Mouse (Mus musculus) regulatory T cell (primary cell): Measurements from ENCODE around the gene Celsr1.

Experiments
- in situ Hi-C: fragments of 300-600 bp; cut with MboI, MseI; formaldehyde crosslinking; loops from one replicate; pipeline ENCODE4 v1.15.1; 2025; ENCODE audit warnings: high pct_unique_total_duplicates

Gene Celsr1

DNA sequence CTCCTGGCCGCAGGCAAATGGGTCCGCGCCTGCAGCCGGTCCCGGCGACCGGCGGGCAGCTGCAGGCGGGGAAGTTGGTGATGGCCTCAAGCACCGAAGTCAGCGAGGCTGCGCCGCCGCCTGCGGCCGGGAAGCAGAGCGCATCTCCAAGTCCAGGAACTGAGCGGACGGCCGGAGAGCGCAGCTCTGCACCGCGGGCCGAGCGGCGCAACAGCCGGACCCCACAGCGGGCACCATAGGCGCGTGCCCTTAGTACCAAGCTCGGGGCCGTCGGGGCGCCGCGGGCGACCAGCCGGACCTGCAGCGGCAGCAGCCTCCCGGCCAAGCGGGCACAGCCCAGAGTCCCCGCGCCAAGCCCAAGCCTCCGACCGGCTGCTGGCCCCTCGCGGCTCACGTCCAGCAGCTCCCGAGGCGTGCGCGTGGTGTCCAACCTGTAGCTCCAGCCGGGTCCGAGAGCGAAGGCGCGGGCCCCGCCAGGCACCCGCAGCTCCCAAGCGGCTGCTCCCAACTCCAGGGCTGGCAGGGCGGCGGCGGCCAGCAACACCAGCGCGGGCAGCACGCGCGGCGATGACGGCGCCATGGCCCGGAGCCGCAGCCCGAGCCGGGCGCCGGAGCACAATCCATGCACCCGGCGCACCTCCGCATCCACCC lies at the start of gene Celsr1:
TSS of gene Celsr1 (minus strand) at position 587 of the 651 bp plus-strand sequence.
- in situ Hi-C loops = no loop called here

DNA sequence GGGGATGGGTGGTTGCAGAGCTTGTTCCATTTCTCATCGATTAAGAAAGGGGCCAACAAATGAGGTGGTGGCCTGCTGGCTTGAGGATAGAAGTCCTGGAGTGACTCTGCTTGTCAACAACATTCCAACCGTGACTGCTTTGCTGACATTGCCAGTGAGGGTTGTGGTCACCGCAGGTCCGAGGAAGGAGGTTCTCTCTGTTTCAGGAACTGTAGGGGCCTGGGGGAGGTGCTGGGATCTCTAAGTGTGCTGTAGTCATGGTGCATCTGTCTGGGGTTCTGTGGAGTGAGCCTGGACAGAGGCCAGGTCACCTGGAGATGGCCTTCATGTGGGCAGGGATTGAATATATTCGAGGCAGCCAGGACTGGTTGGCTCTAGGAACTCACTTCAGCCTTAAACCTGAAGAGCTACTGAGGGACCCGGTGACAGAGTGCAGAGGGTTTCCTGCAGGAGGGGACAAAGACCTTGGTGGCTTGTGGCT lies 49.7 kb upstream of the Celsr1 start:
- in situ Hi-C loops = no loop called here

DNA sequence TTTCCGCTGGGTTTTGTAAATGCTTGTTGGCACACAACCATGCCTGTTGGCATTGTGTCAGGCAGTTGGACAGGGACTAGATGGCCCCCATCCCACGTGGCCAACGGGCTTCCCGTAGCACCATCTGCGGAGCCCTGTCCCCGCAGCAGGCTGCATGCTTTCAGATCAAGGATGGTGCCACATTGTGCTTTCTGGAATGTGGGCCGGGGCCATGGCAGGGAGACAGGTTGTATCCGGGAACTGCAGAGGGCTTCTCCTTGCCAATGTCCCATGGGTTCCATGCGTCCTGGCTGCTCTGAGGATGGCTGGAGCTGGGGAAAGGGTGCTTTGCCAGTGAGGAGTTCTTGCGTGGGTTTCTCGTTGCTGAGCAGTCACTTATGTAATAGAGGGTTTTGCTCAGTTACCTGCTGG lies 49.0 kb upstream of the Celsr1 start:
- in situ Hi-C loops = no loop called here

DNA sequence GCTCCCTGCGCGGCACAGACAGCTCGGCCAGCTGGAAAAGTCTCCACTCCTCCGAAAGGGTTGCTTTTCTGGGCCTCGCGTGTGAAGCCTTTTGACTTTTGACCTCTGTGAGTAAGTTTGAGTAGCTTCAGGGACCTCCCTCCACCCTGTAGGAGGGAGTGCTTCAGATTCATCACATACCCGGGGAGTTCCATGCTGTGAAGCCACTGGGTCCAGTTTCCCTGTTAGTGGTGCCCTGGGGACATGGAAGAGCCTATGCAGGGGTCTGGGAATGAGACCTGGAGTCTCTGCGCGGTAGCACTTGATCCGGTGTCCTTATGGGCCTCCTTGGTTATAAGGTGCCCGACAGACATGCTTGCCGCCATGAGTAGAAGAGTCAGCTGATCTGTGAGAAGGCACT lies 48.1 kb upstream of the Celsr1 start:
- in situ Hi-C loops = no loop called here

DNA sequence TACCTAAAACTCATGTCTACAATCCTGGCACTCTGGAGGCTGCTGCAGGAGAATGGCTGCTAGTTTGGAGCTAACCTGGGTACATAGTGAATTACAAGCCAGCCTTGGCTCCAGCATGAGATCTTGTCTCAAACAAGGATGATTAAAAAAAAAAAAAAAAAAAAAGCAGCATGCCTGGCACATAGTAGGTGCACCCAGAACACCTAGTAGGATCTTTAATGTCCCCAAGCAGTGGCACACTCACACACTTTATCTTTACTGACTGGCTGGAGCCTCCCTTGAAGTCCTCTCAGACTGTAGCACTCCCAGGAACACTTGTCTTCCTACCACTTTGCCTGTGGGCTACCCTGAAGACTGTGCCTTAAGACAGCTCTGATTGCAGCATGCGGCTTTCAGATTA lies 46.8 kb upstream of the Celsr1 start:
- in situ Hi-C loops = no loop called here

DNA sequence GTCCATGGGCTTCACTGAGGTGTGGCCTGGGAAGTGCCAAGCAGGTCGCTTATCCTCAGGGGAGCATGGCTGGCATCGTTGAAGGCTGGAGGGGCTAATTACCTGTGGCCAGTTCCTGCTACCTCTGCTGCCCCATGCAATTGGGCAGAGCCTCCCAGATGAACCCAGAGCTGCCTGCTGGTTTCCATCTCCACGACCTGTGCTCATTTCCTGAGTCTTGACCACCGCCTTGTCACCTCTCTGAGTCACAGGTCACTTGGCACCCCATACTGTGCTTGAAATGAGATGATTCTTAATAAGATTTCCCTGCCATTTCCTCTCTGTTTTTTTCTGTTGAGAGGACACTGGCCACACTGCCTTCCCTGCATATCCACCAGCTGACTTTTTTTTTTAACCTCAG lies 46.3 kb upstream of the Celsr1 start:
- in situ Hi-C loops = no loop called here

DNA sequence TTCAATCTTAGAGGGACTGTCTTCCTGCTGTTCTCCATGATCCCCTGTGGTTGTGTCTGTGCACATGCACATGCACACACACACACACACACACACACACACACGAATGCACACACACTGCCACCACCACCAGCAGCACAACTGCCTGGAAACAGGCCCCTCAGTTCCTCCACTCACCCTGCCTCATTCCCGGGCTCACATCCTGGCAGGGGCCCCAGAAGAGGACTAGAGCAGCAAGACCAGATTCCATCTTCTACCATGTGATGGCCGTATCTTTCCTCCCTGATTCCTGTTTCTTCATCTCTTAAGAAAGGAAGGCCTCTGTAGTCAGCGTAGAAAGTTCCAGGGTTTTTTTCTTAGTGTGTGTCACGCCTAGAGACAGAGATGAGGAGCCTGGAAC lies 45.9 kb upstream of the Celsr1 start:
- in situ Hi-C loops = no loop called here

DNA sequence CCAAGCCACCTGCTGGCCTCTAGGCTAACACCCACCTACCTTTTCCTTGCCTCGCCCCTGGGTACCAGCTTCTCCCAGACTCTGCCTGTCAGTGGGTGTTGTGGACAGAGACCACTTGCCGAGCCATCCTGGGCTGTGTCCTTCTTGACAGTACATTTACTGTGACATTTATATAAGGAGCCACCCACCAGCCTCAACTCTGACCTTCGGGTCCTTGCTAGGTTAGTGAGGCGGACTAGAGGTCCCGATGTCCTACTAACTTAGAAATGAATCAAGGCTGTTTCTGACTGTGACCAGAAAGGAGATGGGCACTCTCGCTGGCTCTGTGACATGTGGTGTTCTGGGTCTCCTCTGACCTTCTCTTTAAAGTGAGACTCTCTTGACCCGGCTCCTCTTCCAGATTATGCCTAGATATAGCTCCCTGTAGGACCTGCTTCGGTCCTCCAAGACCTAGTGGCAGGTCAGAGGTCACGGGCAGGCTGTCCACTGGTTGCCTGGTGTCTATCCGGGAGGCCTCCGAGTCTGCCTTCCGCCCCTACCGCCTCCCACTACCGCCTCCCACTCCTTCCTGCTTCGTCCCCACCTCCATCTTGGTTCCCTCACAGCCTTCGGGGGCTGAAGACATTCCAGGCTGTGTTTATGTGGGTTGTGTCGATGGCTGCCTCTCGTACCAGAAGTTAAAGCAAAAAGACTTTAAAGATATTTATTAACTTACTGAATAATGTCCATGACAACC lies 45.1 kb upstream of the Celsr1 start:
- in situ Hi-C loops = no loop called here

DNA sequence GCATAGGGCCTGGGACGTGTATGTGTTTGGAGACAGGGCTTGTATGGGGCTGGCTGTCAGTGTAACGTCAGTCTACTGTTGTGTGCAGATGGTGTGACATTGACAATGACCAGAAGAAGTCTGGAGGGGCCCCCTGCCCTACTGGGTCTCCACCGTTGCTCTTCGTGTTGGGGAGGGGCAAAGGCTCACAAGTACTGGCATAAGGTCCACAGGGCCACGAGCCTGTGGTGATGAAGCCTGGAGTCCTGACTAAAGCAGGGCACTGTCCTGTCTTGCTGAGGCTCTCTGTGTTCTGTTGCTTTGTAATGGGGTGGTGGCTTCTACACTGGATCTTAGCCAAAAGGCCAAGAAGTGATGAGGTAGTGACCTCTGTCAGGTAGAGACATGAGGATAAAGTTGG lies 44.4 kb upstream of the Celsr1 start:
- in situ Hi-C loops = no loop called here

DNA sequence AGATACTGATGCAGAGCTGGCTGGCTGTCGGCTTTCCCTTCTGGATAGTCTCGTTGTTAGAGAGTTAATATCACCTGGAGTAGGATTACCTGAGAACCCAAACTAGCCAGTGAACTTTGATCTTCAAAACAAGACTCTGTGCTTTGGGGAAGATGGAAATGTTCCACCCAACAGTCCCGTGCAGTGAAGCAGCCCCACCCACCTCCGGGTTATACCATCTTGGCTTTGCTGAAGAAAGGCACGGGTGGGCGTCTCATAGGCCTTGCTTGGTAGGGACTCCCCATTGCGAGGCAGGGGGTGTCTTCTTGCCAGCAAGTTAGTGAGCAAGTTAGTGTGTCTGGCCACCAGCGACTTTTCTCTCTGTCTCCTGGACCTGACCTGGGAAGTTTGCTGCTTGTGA lies 42.8 kb upstream of the Celsr1 start:
- in situ Hi-C loops = no loop called here

DNA sequence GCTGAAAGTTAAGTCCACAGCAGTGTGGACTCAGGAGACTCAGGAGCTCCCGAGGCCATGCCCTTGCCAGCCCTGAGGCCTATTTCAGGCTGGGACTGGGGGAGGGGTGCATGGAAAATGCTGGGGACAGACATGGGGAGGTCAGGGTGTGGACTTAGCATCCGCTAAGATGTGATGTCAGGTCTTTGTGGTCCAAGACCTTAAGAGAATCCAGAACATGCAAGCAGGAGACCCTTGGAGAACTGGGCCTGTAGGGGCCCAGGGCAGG lies 42.4 kb upstream of the Celsr1 start:
- in situ Hi-C loops = no loop called here

DNA sequence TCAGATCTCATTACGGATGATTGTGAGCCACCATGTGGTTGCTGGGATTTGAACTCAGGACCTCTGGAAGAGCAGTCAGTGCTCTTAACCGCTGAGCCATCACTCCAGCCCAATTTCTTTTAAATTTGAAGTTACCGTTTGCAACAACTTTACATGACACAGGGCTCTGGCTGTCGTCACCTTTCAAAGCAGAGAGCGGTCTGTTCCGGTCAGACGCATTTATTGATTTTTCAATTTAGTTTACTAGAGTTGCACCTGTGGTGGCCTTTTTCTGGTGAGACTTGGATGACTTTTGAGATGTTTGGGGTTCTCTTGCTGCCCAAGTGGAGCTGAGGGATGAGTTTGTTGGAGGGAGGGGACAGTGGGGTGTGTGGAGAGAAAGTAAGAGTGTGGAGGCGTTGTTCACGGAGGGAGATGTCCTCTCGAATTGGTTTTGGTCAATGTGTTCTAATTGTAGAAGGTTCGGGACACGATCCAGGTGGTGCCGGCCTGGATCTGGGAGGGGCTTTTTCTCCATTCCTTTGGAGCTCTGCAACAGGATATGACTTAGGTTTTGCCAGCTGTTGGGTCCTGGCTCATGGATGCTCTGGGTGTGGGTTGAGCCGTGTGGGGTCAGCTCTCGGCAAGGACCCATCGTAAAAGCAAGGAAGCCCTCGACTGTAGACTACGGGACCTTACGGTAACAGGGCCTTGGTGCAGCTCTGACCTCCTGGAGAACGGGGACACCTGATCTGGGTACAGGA lies 41.9 kb upstream of the Celsr1 start:
- in situ Hi-C loops = no loop called here

DNA sequence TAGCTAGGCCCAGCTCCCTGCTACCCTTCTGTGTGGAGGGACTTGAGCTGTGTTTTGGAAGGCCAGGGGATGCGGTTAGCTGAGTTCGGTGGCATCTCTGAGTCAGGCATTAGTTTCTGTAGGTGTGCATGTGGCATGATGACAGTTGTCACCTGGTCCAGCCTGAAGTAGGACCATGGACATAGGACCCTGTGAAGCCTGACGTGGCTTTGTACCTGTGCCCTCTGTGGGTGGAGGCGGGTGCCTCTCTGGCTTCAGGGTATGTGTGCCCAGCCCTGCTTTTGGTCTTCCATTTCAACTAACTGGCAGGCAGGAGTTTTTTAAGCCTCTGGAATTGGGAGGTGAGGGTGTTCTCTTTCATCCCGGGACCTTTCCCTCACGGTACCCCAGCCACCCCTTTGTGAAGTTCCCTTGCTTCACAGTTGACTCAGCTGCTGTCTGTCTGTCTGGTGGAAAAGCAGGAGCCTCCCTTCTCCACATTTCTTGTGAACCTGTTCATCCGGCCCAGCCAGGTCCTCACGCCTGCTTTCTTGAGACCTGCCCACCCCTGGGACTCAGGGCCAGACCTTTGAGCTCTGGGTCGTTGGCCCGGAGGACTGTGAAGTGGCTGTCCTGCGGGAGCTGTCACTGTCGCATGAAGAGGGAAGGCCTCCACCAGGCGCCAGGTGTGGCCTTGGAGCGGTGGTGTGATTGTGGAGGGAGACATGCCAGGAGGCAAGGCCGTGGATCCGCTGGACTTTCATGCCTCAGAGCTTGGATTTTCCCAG lies 40.8 kb upstream of the Celsr1 start:
- in situ Hi-C loops = loop anchor here (25.0 kb wide), 1 partner anchor 737 kb away; the partner anchor contains the start of gene Atxn10

DNA sequence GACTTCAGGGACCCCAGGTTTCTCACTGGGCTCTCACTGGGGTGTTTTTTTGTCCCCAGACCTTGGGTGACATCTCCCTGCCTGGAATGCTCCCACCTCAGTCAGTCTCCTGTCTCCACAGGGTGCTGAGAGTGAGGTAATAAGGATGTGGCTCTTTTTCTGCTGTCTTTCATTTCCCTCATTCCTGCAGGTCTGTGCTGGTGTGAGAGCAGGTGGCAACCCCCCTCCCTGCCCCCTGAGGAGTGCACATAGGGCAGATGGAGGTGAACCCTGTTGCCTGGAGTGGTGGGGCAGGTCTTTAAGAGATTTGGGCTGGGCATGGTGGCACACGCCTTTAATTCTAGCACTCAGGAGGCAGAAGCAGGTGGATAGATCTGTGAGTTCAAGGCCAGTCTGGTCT lies 37.6 kb upstream of the Celsr1 start:
- in situ Hi-C loops = loop anchor here (25.0 kb wide), 1 partner anchor 734 kb away; the partner anchor contains the start of gene Atxn10

DNA sequence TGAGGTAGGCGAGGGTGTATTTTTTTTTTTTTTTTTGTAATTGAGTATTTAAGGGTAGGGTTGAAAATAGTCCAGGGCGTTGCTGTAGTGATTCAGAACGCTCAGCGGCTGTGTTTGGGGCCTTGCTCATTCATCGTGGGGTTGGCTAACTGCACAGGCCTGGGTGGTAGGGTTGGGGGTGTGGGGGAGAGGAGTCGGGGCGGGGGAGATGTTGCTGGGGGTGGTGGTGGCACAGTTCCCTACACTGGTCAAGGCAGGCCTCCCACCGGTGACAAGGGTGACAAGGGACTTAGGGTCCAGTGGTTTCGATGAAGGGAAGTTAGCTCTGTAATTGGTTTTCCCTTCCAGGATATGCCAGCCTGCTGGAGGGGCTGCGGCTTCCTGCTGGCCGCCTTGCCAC lies 36.8 kb upstream of the Celsr1 start:
- in situ Hi-C loops = loop anchor here (25.0 kb wide), 1 partner anchor 733 kb away; the partner anchor contains the start of gene Atxn10

DNA sequence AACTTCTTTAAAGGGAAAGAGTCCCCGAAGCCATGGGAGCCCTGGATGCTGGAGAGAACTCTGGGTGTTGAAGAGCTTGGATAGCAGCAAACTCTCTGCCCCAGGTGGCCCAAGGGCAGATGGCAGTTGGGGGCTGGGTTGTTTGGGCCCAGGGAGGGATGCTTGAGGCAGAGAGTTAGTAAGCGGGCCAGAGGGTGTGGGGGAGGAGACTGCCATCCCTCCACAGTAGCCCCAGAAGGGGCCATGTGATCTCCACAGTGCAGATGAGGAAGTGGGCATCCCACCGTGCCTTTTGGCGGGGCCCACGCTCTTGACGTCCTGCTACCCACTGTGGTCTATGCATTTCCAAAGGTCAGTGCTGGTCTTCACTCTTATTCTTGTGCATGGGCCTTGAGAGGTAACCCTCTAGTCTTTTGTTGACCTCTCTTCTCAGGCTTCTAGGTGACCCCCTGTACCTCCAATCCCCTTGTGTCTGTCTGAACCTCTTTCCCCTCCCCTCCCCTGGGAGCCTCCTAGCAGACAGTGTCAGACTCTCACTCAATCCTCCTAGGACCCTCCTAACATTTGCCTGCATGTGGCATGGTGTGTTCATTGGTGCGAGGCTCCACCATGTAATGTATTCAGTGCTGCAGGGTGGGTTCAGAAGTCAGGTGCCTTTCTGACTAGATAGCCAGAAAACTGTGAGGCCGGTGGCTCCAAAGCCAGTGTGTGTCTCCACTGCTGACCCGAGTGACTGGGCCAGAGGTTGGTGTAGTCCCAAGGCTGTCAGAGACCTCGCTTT lies 35.6 kb upstream of the Celsr1 start:
- in situ Hi-C loops = loop anchor here (25.0 kb wide), 1 partner anchor 732 kb away; the partner anchor contains the start of gene Atxn10

DNA sequence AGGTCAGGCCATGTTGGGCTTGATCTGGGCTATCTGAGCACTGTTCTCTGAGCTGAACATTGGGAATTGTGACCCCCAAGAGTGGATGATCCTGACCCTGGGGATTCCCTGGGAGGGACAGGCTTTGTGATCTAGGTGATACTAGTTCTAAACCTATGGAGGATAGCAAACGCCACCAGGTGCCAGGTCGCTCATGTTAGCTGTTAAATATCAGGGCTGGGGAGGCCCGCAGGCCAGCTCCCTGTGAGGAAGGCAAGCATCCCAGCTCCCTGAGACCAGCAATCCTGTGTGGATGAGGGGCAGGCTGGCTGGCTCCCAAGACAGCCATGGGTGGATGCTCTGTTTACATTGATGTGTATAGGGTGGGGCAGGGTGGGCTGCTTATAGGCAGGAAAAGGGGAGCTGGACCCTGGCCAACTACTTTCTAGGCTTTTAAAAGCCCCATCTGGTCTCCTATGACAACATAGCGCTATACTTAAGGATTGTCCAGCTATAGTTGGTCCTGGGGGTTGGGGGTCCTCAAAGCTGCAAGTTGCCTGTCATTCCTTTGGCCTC lies 34.4 kb upstream of the Celsr1 start:
- in situ Hi-C loops = loop anchor here (25.0 kb wide), 1 partner anchor 731 kb away; the partner anchor contains the start of gene Atxn10

DNA sequence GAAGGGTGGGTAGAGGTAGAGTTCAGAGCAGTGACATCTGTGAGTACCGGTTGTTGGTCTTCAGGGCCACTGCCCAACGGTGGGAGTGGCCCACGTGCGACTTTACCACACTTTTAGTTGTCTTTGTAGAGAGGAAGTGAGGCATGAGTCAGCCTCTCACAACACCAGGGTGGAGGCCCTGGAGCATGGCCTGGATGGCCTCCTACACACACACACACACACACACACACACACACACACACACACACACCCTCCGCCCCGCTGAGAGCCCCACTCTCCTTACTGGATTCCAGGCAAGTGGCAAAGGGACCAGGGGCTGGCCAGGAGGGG lies 34.0 kb upstream of the Celsr1 start:
- in situ Hi-C loops = loop anchor here (25.0 kb wide), 1 partner anchor 730 kb away; the partner anchor contains the start of gene Atxn10

DNA sequence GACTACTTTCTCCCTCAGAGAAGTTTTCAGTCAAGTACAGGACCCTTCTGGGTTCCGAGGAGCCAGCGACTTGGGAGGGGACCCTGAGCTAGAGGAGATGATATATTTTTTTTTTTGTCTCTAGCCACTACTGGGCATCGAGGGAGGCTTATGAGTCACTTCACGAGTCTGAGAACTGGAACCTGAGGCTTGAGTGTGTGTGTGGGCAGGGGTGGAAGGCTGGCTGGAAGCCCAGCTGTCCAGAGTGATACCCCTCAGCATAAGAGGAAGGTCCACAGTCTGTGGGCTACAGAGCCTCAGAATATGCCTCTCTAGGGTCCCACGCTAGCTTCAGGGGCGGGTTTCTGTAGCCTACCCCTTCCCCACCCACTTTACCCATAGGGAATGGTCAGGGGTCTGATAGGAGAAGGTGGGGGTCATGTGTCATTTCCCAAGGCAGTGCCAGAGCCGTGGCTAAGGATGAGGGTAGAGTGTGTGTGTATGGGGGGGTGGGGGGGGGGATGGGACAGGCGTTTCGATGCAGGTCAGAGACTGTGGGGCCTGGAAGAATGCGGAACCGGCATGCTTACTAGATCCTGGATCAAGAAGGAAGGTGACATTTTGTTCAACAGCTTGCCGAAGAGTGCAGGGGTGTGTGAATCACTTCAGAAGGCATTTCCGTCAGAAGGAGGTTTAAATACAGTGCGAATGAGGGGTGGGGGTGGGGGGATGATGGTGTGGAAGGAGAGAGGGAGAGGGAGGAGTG lies 33.4 kb upstream of the Celsr1 start:
- in situ Hi-C loops = loop anchor here (25.0 kb wide), 1 partner anchor 730 kb away; the partner anchor contains the start of gene Atxn10

DNA sequence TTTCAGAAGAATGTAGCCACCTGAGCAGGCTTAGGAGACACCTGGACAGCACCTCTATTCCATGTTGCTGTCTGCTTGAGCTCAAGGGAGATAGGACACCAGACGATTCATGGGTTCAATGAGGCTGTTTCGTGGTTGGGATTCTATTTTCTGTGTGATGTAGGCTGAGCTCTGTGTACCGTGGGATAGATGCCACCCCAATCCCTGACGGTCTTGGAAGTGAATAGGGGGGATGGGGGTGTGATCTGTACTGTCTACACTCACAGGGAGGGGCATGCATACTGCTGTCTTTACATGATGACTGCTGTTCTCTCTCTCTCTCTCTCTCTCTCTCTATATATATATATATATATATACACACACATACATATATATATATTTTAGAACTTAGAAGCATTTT lies 31.8 kb upstream of the Celsr1 start:
- in situ Hi-C loops = loop anchor here (25.0 kb wide), 1 partner anchor 728 kb away; the partner anchor contains the start of gene Atxn10
